Mouse (Mus musculus): ENCODE data around the gene Trim32.

GRCm38 (mm10) chr4:65607184-65607631 lies 2.4 kb downstream of the Trim32 start:
- no peak for TF ChIP-seq CTCF (IDR thresholded peaks at IDR 0.05)
- no peak for TF ChIP-seq EP300 (IDR thresholded peaks at IDR 0.05)
